Mouse (Mus musculus) small intestine, adult 2 months (tissue): ENCODE data around the gene Tmem74b.

ENCODE experiments used
- CTCF ChIP-seq: fragments of 200-500 bp; IDR thresholded peaks from 2 replicates; pipeline ENCODE4 v1.5.1; 2012; ENCODE audit warnings: low read depth, mild to moderate bottlenecking, control low read depth, inconsistent platforms, low read length, moderate library complexity, mixed read lengths; ENCODE audit not compliant: insufficient replicate concordance, insufficient read length; ENCODE audit errors: extremely low read depth
- POLR2A ChIP-seq: fragments of 200-500 bp; IDR thresholded peaks from 2 replicates; pipeline ENCODE4 v1.6.1; 2012; ENCODE audit warnings: low read depth, mild to moderate bottlenecking, control low read depth, inconsistent platforms, low read length, moderate library complexity

DNA sequence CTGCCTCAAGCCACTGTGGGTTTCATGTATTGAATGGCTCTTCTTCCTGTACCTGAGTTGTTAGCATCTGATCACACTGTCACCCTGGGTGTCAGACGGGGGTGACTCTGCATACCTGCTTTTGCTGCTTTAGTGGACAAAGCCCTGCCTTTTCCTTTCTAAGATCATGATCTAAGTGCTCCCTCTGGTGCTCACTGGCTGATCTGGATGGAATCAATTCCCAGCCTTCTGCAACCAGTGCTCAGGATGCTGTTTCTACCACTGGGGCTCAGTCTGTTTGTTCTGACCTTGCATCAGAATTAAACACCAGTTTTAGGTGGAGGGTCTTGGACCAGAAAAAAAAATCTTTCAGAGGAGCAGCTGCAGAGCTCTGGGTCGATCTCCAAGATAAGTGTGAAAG, 25.6 kb upstream of the Tmem74b start:
- no peak for TF ChIP-seq POLR2A
- peak; percentile 44; the same call in 1 of the 2 replicates for TF ChIP-seq CTCF
